Mouse (Mus musculus) intestine, postnatal 0 days (tissue): ENCODE measurements around the gene Rab31. TPM values are rescaled to one million over a fixed set of nuclear protein-coding genes. Genes with fewer than 3 reads are reported as not detected.

Experiments
- ATAC-seq: fragments of 200-750 bp; cut with Nextera tagmentation; 2 replicates; pipeline ENCODE4 v1.8.0; 2017; ENCODE audit warnings: mild to moderate bottlenecking, moderate TSS enrichment, moderate library complexity
- H3K27ac ChIP-seq: fragments of 300-500 bp; sonication (generic); 2 replicates; pipeline ENCODE4 v1.5.1; 2014; ENCODE audit warnings: mild to moderate bottlenecking, low read depth, low read length, moderate library complexity
- H3K27me3 ChIP-seq: fragments of 300-500 bp; sonication (generic); replicated peaks from 2 replicates; pipeline ENCODE4 v1.6.1; 2014; ENCODE audit warnings: low read length, mixed read lengths; ENCODE audit not compliant: control insufficient read depth, insufficient read depth
- H3K36me3 ChIP-seq: fragments of 300-500 bp; sonication (generic); 2 replicates; pipeline ENCODE4 v1.6.1; 2014; ENCODE audit warnings: mild to moderate bottlenecking, moderate library complexity; ENCODE audit not compliant: control insufficient read depth, insufficient read depth
- H3K4me1 ChIP-seq: fragments of 300-500 bp; sonication (generic); replicated peaks from 2 replicates; pipeline ENCODE4 v1.6.1; 2014; ENCODE audit warnings: antibody characterized with exemption, low read length, mixed read lengths; ENCODE audit not compliant: control insufficient read depth, insufficient read depth
- H3K4me2 ChIP-seq: fragments of 300-500 bp; sonication (generic); replicated peaks from 2 replicates; pipeline ENCODE4 v1.6.1; 2014; ENCODE audit warnings: low read depth, mild to moderate bottlenecking, moderate library complexity
- H3K4me3 ChIP-seq: fragments of 300-500 bp; sonication (generic); 2 replicates; pipeline ENCODE4 v1.5.1; 2014; ENCODE audit warnings: low read depth, low read length
- H3K9ac ChIP-seq: fragments of 300-500 bp; sonication (generic); 2 replicates; pipeline ENCODE4 v1.6.1; 2014; ENCODE audit warnings: mild to moderate bottlenecking, low read depth, low read length
- H3K9me3 ChIP-seq: fragments of 300-500 bp; sonication (generic); 2 replicates; pipeline ENCODE4 v1.6.1; 2016; ENCODE audit warnings: mixed run types; ENCODE audit not compliant: control insufficient read depth
- CTCF ChIP-seq: sonication (generic); IDR thresholded peaks from 2 replicates; pipeline ENCODE4 v1.5.1; 2016; ENCODE audit warnings: low read depth, mild to moderate bottlenecking, control low read depth, antibody characterized with exemption, moderate library complexity
- WGBS: fragments of 180-500 bp; shearing (Covaris S2); extraction: QIAGEN DNeasy Blood & Tissue Kit; methylation state at CpG from one replicate; pipeline ENCODE4 v1.1.7; 2014; 5-methylcytosine and 5-hydroxymethylcytosine counted together
- polyA plus RNA-seq: library from polyadenylated mRNA; unstranded; fragments of >200 nt; fragmentation: Nextera tagmentation; extraction: Ambion mirVana; gene quantifications from 2 replicates; pipeline ENCODE4 v1.2.1, GENCODE M21; 2015

Gene Rab31
- polyA plus RNA-seq, 1 experiment from 2014 or later = 30.5 TPM

GRCm38 (mm10) chr17:65672926-65673325 is 99.6 kb downstream of the Rab31 start:
- no peaks in the 10 kb centered on the region for H3K9me3 ChIP-seq
- no peak overlapping the region for H3K27ac ChIP-seq
- no peaks in the 10 kb centered on the region for H3K36me3 ChIP-seq
- no peak overlapping the region for H3K4me2 ChIP-seq
- no peak for TF ChIP-seq CTCF
- no peaks in the 10 kb centered on the region for H3K27me3 ChIP-seq
- H3K4me1 ChIP-seq = peaks cover 8% of the 10 kb centered on the region
- H3K9ac ChIP-seq = no peak overlapping the region
- H3K4me3 ChIP-seq = no peak overlapping the region
- WGBS = 90% methylated on average over 7 of the region's 7 CpGs
- ATAC-seq = no peak

GRCm38 (mm10) chr17:65669061-65669460 is 103.5 kb downstream of the Rab31 start:
- Histone ChIP-seq H3K9ac (no peak overlapping the region), H3K27me3 (no peaks in the 10 kb centered on the region), H3K4me3 (no peak overlapping the region), H3K4me1 (peaks cover 9% of the 10 kb centered on the region; the same call in 1 of the 2 replicates), H3K9me3 (no peaks in the 10 kb centered on the region), H3K36me3 (no peaks in the 10 kb centered on the region), H3K4me2 (no peak overlapping the region), H3K27ac (no peak overlapping the region)
- ATAC-seq = no peak
- TF ChIP-seq CTCF = no peak
- 68% methylated on average over 4 of the region's 4 CpGs for WGBS

- WGBS = 73% methylated on average over 14 of the region's 14 CpGs
- Histone ChIP-seq H3K27me3 (no peaks in the 10 kb centered on the region), H3K4me2 (no peak overlapping the region), H3K4me3 (no peak overlapping the region), H3K9me3 (no peaks in the 10 kb centered on the region), H3K27ac (no peak overlapping the region), H3K36me3 (no peaks in the 10 kb centered on the region), H3K9ac (no peak overlapping the region), H3K4me1 (0 out of 2 replicates have a peak, but pooled peaks cover 7% of the 10 kb centered on the region)
- ATAC-seq = no peak
- TF ChIP-seq CTCF = no peak
Observed at GRCm38 (mm10) chr17:65667792-65668191, 104.8 kb downstream of the Rab31 start.

GRCm38 (mm10) chr17:65666388-65667161 is 106.0 kb downstream of the Rab31 start:
- ATAC-seq = peak; percentile 81
- Histone ChIP-seq H3K9ac (no peak overlapping the region), H3K4me3 (no peak overlapping the region), H3K4me1 (0 out of 2 replicates have a peak, but pooled peaks cover 7% of the 10 kb centered on the region), H3K27ac (peak overlapping the region; percentile 77), H3K9me3 (no peaks in the 10 kb centered on the region), H3K27me3 (no peaks in the 10 kb centered on the region), H3K36me3 (no peaks in the 10 kb centered on the region), H3K4me2 (peak overlapping the region; percentile 25; the same call in 1 of the 2 replicates)
- TF ChIP-seq CTCF = no peak
- 41% methylated on average over 17 of the region's 17 CpGs for WGBS

- peak; percentile 41 for ATAC-seq
- H3K27ac ChIP-seq = peak overlapping the region; percentile 66
- 0 out of 2 replicates have a peak, but pooled peaks cover 7% of the 10 kb centered on the region for H3K4me1 ChIP-seq
- no peak for TF ChIP-seq CTCF
- no peaks in the 10 kb centered on the region for H3K36me3 ChIP-seq
- H3K9ac ChIP-seq = no peak overlapping the region
- no peak overlapping the region for H3K4me3 ChIP-seq
- H3K4me2 ChIP-seq = peak overlapping the region; percentile 25; the same call in 1 of the 2 replicates
- H3K27me3 ChIP-seq = no peaks in the 10 kb centered on the region
- no peaks in the 10 kb centered on the region for H3K9me3 ChIP-seq
- WGBS = 58% methylated on average over 12 of the region's 12 CpGs
Observed at GRCm38 (mm10) chr17:65665786-65666387, 106.7 kb downstream of the Rab31 start.

GRCm38 (mm10) chr17:65663329-65664078 is 109.0 kb downstream of the Rab31 start:
- Histone ChIP-seq H3K4me1 (0 out of 2 replicates have a peak, but pooled peaks cover 7% of the 10 kb centered on the region), H3K36me3 (no peaks in the 10 kb centered on the region), H3K27me3 (no peaks in the 10 kb centered on the region), H3K9me3 (no peaks in the 10 kb centered on the region), H3K9ac (no peak overlapping the region), H3K27ac (no peak overlapping the region), H3K4me3 (no peak overlapping the region), H3K4me2 (no peak overlapping the region)
- 62% methylated on average over 14 of the region's 14 CpGs for WGBS
- peak; percentile 42 for ATAC-seq
- TF ChIP-seq CTCF = no peak
